Comparison of ENCODE assay signal across 9 mouse cellular contexts in genomic region chr8:71675456-71676019, GRCm38 (mm10). TPM values are rescaled to one million over a fixed set of nuclear protein-coding genes. Genes with fewer than 3 reads are reported as not detected.
DNase-seq lines count a peak whose midpoint lies in the region; ATAC-seq and TF ChIP-seq lines count a peak whose summit lies in the region.
"Had no signal": no experiment of that assay in that cellular context is flagged by ENCODE, and none has a peak within 500 bp of the region (broad histone marks: within the 10 kb centered on the region; RNA-seq: fewer than 3 reads in every experiment).

No protein-coding gene starts in this region.

- H3K27me3 ChIP-seq in liver, adult 2 months (ENCODE audit: control insufficient read depth, insufficient read depth, low read length): no peaks in the 10 kb centered on the region
- H3K27me3 ChIP-seq in intestine, embryonic 14.5 days (replicated peaks; ENCODE audit: control insufficient read depth, insufficient read depth, low read length): peaks cover 41% of the 10 kb centered on the region
- H3K27me3 ChIP-seq in myocyte (ENCODE audit: control insufficient read depth, insufficient read depth, insufficient read length): no peaks in the 10 kb centered on the region

- H3ac ChIP-seq in myocyte (ENCODE audit: control insufficient read depth, insufficient read length): peak overlapping the region; percentile 68

- no peak for ATAC-seq in intestine, embryonic 14.5 days (replicated peaks; ENCODE audit: low FRiP score, low TSS enrichment, low read depth)

- no peaks in the 10 kb centered on the region for H3K36me3 ChIP-seq in liver, adult 2 months (ENCODE audit: control insufficient read depth, insufficient read depth, low read length)
- H3K36me3 ChIP-seq in intestine, embryonic 14.5 days (ENCODE audit: control insufficient read depth, insufficient read depth, low read length): no peaks in the 10 kb centered on the region
- H3K36me3 ChIP-seq in myocyte (ENCODE audit: control insufficient read depth, insufficient read depth): no peaks in the 10 kb centered on the region

- H3K4me2 ChIP-seq in intestine, embryonic 14.5 days (ENCODE audit: low read length): peak overlapping the region; percentile 77
- peak overlapping the region; percentile 66 for H3K4me2 ChIP-seq in myocyte (ENCODE audit: low read depth)

- no peaks in the 10 kb centered on the region for H3K79me2 ChIP-seq in liver, adult 2 months (ENCODE audit: control insufficient read depth, insufficient read depth, low read length)
- no peaks in the 10 kb centered on the region for H3K79me2 ChIP-seq in myocyte (ENCODE audit: control insufficient read depth, insufficient read depth)

- WGBS in liver, adult 2 months: 62% methylated on average over 9 of the region's 9 CpGs
- WGBS in intestine, embryonic 14.5 days: 38% methylated on average over 9 of the region's 9 CpGs

- H3K9me3 ChIP-seq in intestine, embryonic 14.5 days (ENCODE audit: control insufficient read depth, low read length): no peaks in the 10 kb centered on the region

- H3K4me3 ChIP-seq in liver, adult 2 months (ENCODE audit: insufficient read depth, low read depth, low read length): no peak overlapping the region; the same call in 1 of the 2 replicates
- peak overlapping the region; percentile 59; the same call in 1 of the 2 replicates for H3K4me3 ChIP-seq in embryonic fibroblast, embryonic 13.5 days (ENCODE audit: insufficient read depth, low read length)
- H3K4me3 ChIP-seq in intestine, embryonic 14.5 days (ENCODE audit: low read depth, low read length): peak overlapping the region; percentile 67
- peak overlapping the region; percentile 31 for H3K4me3 ChIP-seq in myocyte

- H3K27ac ChIP-seq in liver, adult 2 months (replicated peaks; ENCODE audit: insufficient read depth, low read depth, low read length): peak overlapping the region; percentile 90
- no peak overlapping the region for H3K27ac ChIP-seq in embryonic fibroblast, embryonic 13.5 days (ENCODE audit: insufficient read depth, low read length)
- H3K27ac ChIP-seq in intestine, embryonic 14.5 days (ENCODE audit: low read depth): no peak overlapping the region

- peak overlapping the region; percentile 71 for H3K9ac ChIP-seq in liver, adult 2 months (ENCODE audit: low read depth, low read length)
- no peak overlapping the region; the same call in 1 of the 2 replicates for H3K9ac ChIP-seq in intestine, embryonic 14.5 days (ENCODE audit: low read length)

- TF ChIP-seq CTCF in liver, adult 2 months (IDR thresholded peaks at IDR 0.05; ENCODE audit: low read depth, low read length): no peak
- TF ChIP-seq CTCF in embryonic fibroblast, embryonic 13.5 days (IDR thresholded peaks at IDR 0.05; ENCODE audit: borderline replicate concordance, insufficient read depth, low read length): no peak

- DNase-seq in liver, adult 2 months (ENCODE audit: extremely low read depth, low read depth, low spot score): no peak
- DNase-seq in liver: no peak
- no peak for DNase-seq in intestine, embryonic 14.5 days (ENCODE audit: low spot score)
- DNase-seq in left cerebral cortex, adult 18-20 months (ENCODE audit: low spot score in 2 of 2): no peak
- DNase-seq in right cerebral cortex, postnatal 10 days (ENCODE audit: low spot score in 2 of 2): no peak
- no peak for DNase-seq in gastrocnemius, postnatal 4 days (ENCODE audit: low spot score in 2 of 2)
- DNase-seq: layer of hippocampus, adult 9-11 months had no signal

- TF ChIP-seq POLR2A in liver, adult 2 months (IDR thresholded peaks at IDR 0.05; ENCODE audit: extremely low read depth, insufficient read depth, low read length): no peak
- TF ChIP-seq POLR2A in embryonic fibroblast, embryonic 13.5 days (IDR thresholded peaks at IDR 0.05; ENCODE audit: low read depth, low read length): no peak
- TF ChIP-seq POLR2A in myocyte (IDR thresholded peaks at IDR 0.05; ENCODE audit: insufficient read length, low read depth): no peak

- H3K4me1 ChIP-seq in liver, adult 2 months (ENCODE audit: control insufficient read depth, insufficient read depth, low read length): peaks cover 15% of the 10 kb centered on the region
- peaks cover 5% of the 10 kb centered on the region for H3K4me1 ChIP-seq in embryonic fibroblast, embryonic 13.5 days (ENCODE audit: control insufficient read depth, insufficient read depth, low read length)
- peaks cover 8% of the 10 kb centered on the region; the same call in 1 of the 2 replicates for H3K4me1 ChIP-seq in intestine, embryonic 14.5 days (replicated peaks; ENCODE audit: control insufficient read depth, insufficient read depth, low read length)

TF ChIP-seq in myocyte, 11 proteins besides CTCF, POLR2A, EP300 and RAD21:
- TF ChIP-seq SRF (IDR thresholded peaks at IDR 0.05; ENCODE audit: control insufficient read depth, insufficient read length, low read depth): no peak
- TF ChIP-seq MAX (IDR thresholded peaks at IDR 0.05; ENCODE audit: low read depth): no peak
- no peak for TF ChIP-seq E2F4 (IDR thresholded peaks at IDR 0.05; ENCODE audit: insufficient read depth)
- TF ChIP-seq TCF12 (IDR thresholded peaks at IDR 0.05; ENCODE audit: insufficient read depth, poor library complexity, severe bottlenecking): no peak
- no peak for TF ChIP-seq REST (IDR thresholded peaks at IDR 0.05; ENCODE audit: insufficient read depth, insufficient read length)
- TF ChIP-seq MYOG (IDR thresholded peaks at IDR 0.05; ENCODE audit: control insufficient read depth in 1 of 3, insufficient read depth in 1 of 3, insufficient read length in 2 of 3, low read depth in 2 of 3): no peak
- no peak for TF ChIP-seq TCF3 (IDR thresholded peaks at IDR 0.05; ENCODE audit: insufficient read length, low read depth)
- no peak for TF ChIP-seq POLR2AphosphoS2 (IDR thresholded peaks at IDR 0.05; ENCODE audit: insufficient read length, low read depth)
- TF ChIP-seq CEBPB (IDR thresholded peaks at IDR 0.05; ENCODE audit: insufficient read depth, poor library complexity, severe bottlenecking): no peak
- TF ChIP-seq USF1 (IDR thresholded peaks at IDR 0.05; ENCODE audit: low read depth): no peak

RNA-seq across cellular contexts. Expression of gene Jak3, which starts 0.6 kb away (rescaled TPM):
- total RNA-seq in liver, adult 2 months (2014; rRNA removed): 4.0 and 4.6 TPM in 2 replicates
- polyA plus RNA-seq in liver, adult 2 months (2012; rRNA removed): 5.7 and 7.9 TPM in 2 replicates
- 5.0 and 6.1 TPM in 2 replicates for polyA plus RNA-seq in embryonic fibroblast, embryonic 13.5 days (2011; ENCODE audit: insufficient read length, low read depth, missing spikeins)
- 4.1 and 4.5 TPM in 2 replicates for polyA plus RNA-seq in intestine, embryonic 14.5 days (2014; fragmentation: Nextera tagmentation; extraction: Ambion mirVana)
- 1.5 TPM for polyA plus RNA-seq in myocyte (2012; fragmentation: generic; extraction: Trizol)
- total RNA-seq in left cerebral cortex, adult 18-20 months (2021): 1 to 10 TPM; 4.8 to 5.0 TPM
- total RNA-seq in gastrocnemius, postnatal 4 days (2021): 1 to 10 TPM; 5.0 to 6.5 TPM

RNA-seq across cellular contexts. Expression of gene Unc13a, which starts 4.0 kb away (rescaled TPM):
- 0.09 and 0.20 TPM in 2 replicates for total RNA-seq in liver, adult 2 months (2014; rRNA removed)
- polyA plus RNA-seq in liver, adult 2 months (2012; rRNA removed): 0.15 and 0.72 TPM in 2 replicates
- 1.9 and 2.6 TPM in 2 replicates for polyA plus RNA-seq in embryonic fibroblast, embryonic 13.5 days (2011; ENCODE audit: insufficient read length, low read depth, missing spikeins)
- 1.6 and 2.4 TPM in 2 replicates for polyA plus RNA-seq in intestine, embryonic 14.5 days (2014; fragmentation: Nextera tagmentation; extraction: Ambion mirVana)
- polyA plus RNA-seq in myocyte (2012; fragmentation: generic; extraction: Trizol): 4.6 TPM
- total RNA-seq in left cerebral cortex, adult 18-20 months (2021): 100 to 1,000 TPM; 267 to 296 TPM
- total RNA-seq in gastrocnemius, postnatal 4 days (2021): under 1 TPM; 0.22 to 0.47 TPM

RNA-seq across cellular contexts. Expression of gene Insl3, which starts 13.5 kb away (rescaled TPM):
- total RNA-seq in liver, adult 2 months (2014; rRNA removed): 0.74 and 1.1 TPM in 2 replicates
- 4.9 and 8.2 TPM in 2 replicates for polyA plus RNA-seq in liver, adult 2 months (2012; rRNA removed)
- 1.4 TPM in 1 of 2 replicates, not detected in the other for polyA plus RNA-seq in embryonic fibroblast, embryonic 13.5 days (2011; ENCODE audit: insufficient read length, low read depth, missing spikeins)
- polyA plus RNA-seq in intestine, embryonic 14.5 days (2014; fragmentation: Nextera tagmentation; extraction: Ambion mirVana): 0.98 and 1.4 TPM in 2 replicates
- 0.13 TPM for polyA plus RNA-seq in myocyte (2012; fragmentation: generic; extraction: Trizol)
- under 1 TPM in 1 of 2 experiments, not detected in 1; 0.63 TPM for total RNA-seq in left cerebral cortex, adult 18-20 months (2021)
- 1 to 10 TPM; 2.6 to 3.4 TPM for total RNA-seq in gastrocnemius, postnatal 4 days (2021)

RNA-seq across cellular contexts. Expression of gene B3gnt3, which starts 26.1 kb away (rescaled TPM):
- 0.92 and 1.3 TPM in 2 replicates for total RNA-seq in liver, adult 2 months (2014; rRNA removed)
- polyA plus RNA-seq in liver, adult 2 months (2012; rRNA removed): 1.5 and 2.6 TPM in 2 replicates
- 0.67 and 1.1 TPM in 2 replicates for polyA plus RNA-seq in embryonic fibroblast, embryonic 13.5 days (2011; ENCODE audit: insufficient read length, low read depth, missing spikeins)
- polyA plus RNA-seq in intestine, embryonic 14.5 days (2014; fragmentation: Nextera tagmentation; extraction: Ambion mirVana): 6.9 and 8.4 TPM in 2 replicates
- polyA plus RNA-seq in myocyte (2012; fragmentation: generic; extraction: Trizol): 0.01 TPM
- total RNA-seq in left cerebral cortex, adult 18-20 months (2021): 1 to 10 TPM in 1 of 2 experiments, under 1 TPM in 1; 0.82 to 1.1 TPM
- total RNA-seq in gastrocnemius, postnatal 4 days (2021): 1 to 10 TPM; 4.1 to 4.5 TPM

RNA-seq across cellular contexts. Expression of gene Fcho1, which starts 50.0 kb away (rescaled TPM):
- 0.18 and 0.87 TPM in 2 replicates for total RNA-seq in liver, adult 2 months (2014; rRNA removed)
- polyA plus RNA-seq in liver, adult 2 months (2012; rRNA removed): 0.44 and 2.8 TPM in 2 replicates
- not detected in 2 replicates for polyA plus RNA-seq in embryonic fibroblast, embryonic 13.5 days (2011; ENCODE audit: insufficient read length, low read depth, missing spikeins)
- 5.8 and 6.9 TPM in 2 replicates for polyA plus RNA-seq in intestine, embryonic 14.5 days (2014; fragmentation: Nextera tagmentation; extraction: Ambion mirVana)
- not detected for polyA plus RNA-seq in myocyte (2012; fragmentation: generic; extraction: Trizol)
- 100 to 1,000 TPM; 155 to 167 TPM for total RNA-seq in left cerebral cortex, adult 18-20 months (2021)
- total RNA-seq in gastrocnemius, postnatal 4 days (2021): 1 to 10 TPM in 1 of 2 experiments, under 1 TPM in 1; 0.61 to 1.5 TPM
